Mouse (Mus musculus) kidney, embryonic 15.5 days (tissue): ENCODE measurements around the gene Ephx4. TPM values are rescaled to one million over a fixed set of nuclear protein-coding genes. Genes with fewer than 3 reads are reported as not detected.

Experiments
- ATAC-seq: fragments of 200-750 bp; cut with Nextera tagmentation; replicated peaks from 2 replicates; pipeline ENCODE4 v1.8.0; 2017; ENCODE audit warnings: moderate TSS enrichment; ENCODE audit not compliant: low FRiP score
- H3K27ac ChIP-seq: fragments of 300-500 bp; sonication (generic); 2 replicates; pipeline ENCODE4 v1.5.1; 2015; ENCODE audit warnings: mild to moderate bottlenecking, inconsistent platforms
- H3K27me3 ChIP-seq: fragments of 300-500 bp; sonication (generic); 2 replicates; pipeline ENCODE4 v1.6.1; 2015; ENCODE audit warnings: inconsistent platforms
- H3K36me3 ChIP-seq: fragments of 300-500 bp; sonication (generic); 2 replicates; pipeline ENCODE4 v1.6.1; 2015; ENCODE audit warnings: inconsistent platforms
- H3K4me1 ChIP-seq: fragments of 300-500 bp; sonication (generic); 2 replicates; pipeline ENCODE4 v1.6.1; 2015; ENCODE audit warnings: inconsistent platforms
- H3K4me2 ChIP-seq: fragments of 300-500 bp; sonication (generic); 2 replicates; pipeline ENCODE4 v1.6.1; 2015; ENCODE audit warnings: moderate library complexity, mild to moderate bottlenecking, inconsistent platforms
- H3K4me3 ChIP-seq: fragments of 300-500 bp; sonication (generic); replicated peaks from 2 replicates; pipeline ENCODE4 v1.5.1; 2015; ENCODE audit warnings: mild to moderate bottlenecking, inconsistent platforms
- H3K9ac ChIP-seq: fragments of 300-500 bp; sonication (generic); 2 replicates; pipeline ENCODE4 v1.6.1; 2015; ENCODE audit warnings: mild to moderate bottlenecking, inconsistent platforms
- H3K9me3 ChIP-seq: fragments of 300-500 bp; sonication (generic); replicated peaks from 2 replicates; pipeline ENCODE4 v1.6.1; 2016; ENCODE audit warnings: inconsistent platforms
- WGBS: fragments of 180-500 bp; shearing (Covaris S2); methylation state at CpG from one replicate; pipeline ENCODE4 v1.1.7; 2015; ENCODE audit warnings: mixed read lengths; 5-methylcytosine and 5-hydroxymethylcytosine counted together
- polyA plus RNA-seq: library from polyadenylated mRNA; unstranded; fragments of >200 nt; fragmentation: Nextera tagmentation; extraction: Ambion mirVana; gene quantifications from 2 replicates; pipeline ENCODE4 v1.2.1, GENCODE M21; 2015

Gene Ephx4
- polyA plus RNA-seq, 1 experiment from 2014 or later: 1.7 TPM

GRCm38 (mm10) chr5:107467098-107467497 is 64.6 kb downstream of the Ephx4 start:
- no peak for ATAC-seq
- Histone ChIP-seq H3K36me3 (peaks cover 10% of the 10 kb centered on the region; the same call in 1 of the 2 replicates), H3K4me2 (no peak overlapping the region), H3K4me3 (no peak overlapping the region), H3K27ac (no peak overlapping the region), H3K27me3 (no peaks in the 10 kb centered on the region), H3K9ac (no peak overlapping the region), H3K9me3 (no peaks in the 10 kb centered on the region), H3K4me1 (no peaks in the 10 kb centered on the region)
- 89% methylated on average over 4 of the region's 4 CpGs for whole genome bisulfite sequencing

- ATAC-seq: no peak
- no peak overlapping the region for H3K27ac ChIP-seq
- 71% methylated on average over 10 of the region's 10 CpGs for WGBS
- no peaks in the 10 kb centered on the region for H3K4me1 ChIP-seq
- H3K4me3 ChIP-seq: no peak overlapping the region
- H3K9me3 ChIP-seq: no peaks in the 10 kb centered on the region
- peaks cover 19% of the 10 kb centered on the region; the same call in 1 of the 2 replicates for H3K36me3 ChIP-seq
- no peaks in the 10 kb centered on the region for H3K27me3 ChIP-seq
- no peak overlapping the region for H3K9ac ChIP-seq
- no peak overlapping the region for H3K4me2 ChIP-seq
These were observed 68.2 kb downstream of the Ephx4 start for GRCm38 (mm10) chr5:107470600-107471329.

Other genes with a start within 250 kb of the Ephx4 start
- 15.8 and 19.8 TPM in 2 replicates for gene Tgfbr3, start 113.1 kb upstream of the Ephx4 start, polyA plus RNA-seq
- 1.7 and 2.0 TPM in 2 replicates for gene Brdt, start 71.6 kb upstream of the Ephx4 start, polyA plus RNA-seq
- not detected in 2 replicates for gene Lpcat2b, start 28.8 kb downstream of the Ephx4 start, polyA plus RNA-seq
- gene Btbd8, start 35.3 kb downstream of the Ephx4 start, polyA plus RNA-seq: 4.1 and 4.8 TPM in 2 replicates
- 0.44 and 0.48 TPM in 2 replicates for gene Gm42669, start 104.9 kb downstream of the Ephx4 start, polyA plus RNA-seq
- 0.04 and 0.06 TPM in 2 replicates for gene 1700028K03Rik, start 132.0 kb downstream of the Ephx4 start, polyA plus RNA-seq
- 16.6 and 19.6 TPM in 2 replicates for gene Rpap2, start 194.6 kb downstream of the Ephx4 start, polyA plus RNA-seq
- 28.3 and 30.5 TPM in 2 replicates for gene Glmn, start 195.2 kb downstream of the Ephx4 start, polyA plus RNA-seq